Mouse (Mus musculus): ENCODE measurements around the gene Iqce. TPM values are rescaled to one million over a fixed set of nuclear protein-coding genes. Genes with fewer than 3 reads are reported as not detected.

The Iqce gene
- polyA plus RNA-seq, 1 experiment from 2014 or later, result 8.2 TPM

Other genes with a start within 250 kb of the Iqce start
- 12.2 and 17.4 TPM in 2 replicates for gene Chst12, start 196.8 kb downstream of the Iqce start, polyA plus RNA-seq (2015; fragmentation: Nextera tagmentation; extraction: Ambion mirVana)
- 1.1 TPM in 1 of 2 replicates, not detected in the other for gene Grifin, start 137.3 kb downstream of the Iqce start, polyA plus RNA-seq (2015; fragmentation: Nextera tagmentation; extraction: Ambion mirVana)
- 5.0 and 7.9 TPM in 2 replicates for gene Lfng, start 95.1 kb downstream of the Iqce start, polyA plus RNA-seq (2015; fragmentation: Nextera tagmentation; extraction: Ambion mirVana)
- 20.3 and 28.9 TPM in 2 replicates for gene Ttyh3, start 53.3 kb downstream of the Iqce start, polyA plus RNA-seq (2015; fragmentation: Nextera tagmentation; extraction: Ambion mirVana)
- gene Brat1, start 2.6 kb upstream of the Iqce start, polyA plus RNA-seq (2015; fragmentation: Nextera tagmentation; extraction: Ambion mirVana), result 12.2 and 16.9 TPM in 2 replicates
- gene Amz1, start 21.7 kb upstream of the Iqce start, polyA plus RNA-seq (2015; fragmentation: Nextera tagmentation; extraction: Ambion mirVana), result 0.72 and 1.0 TPM in 2 replicates
- gene Gna12, start 128.1 kb upstream of the Iqce start, polyA plus RNA-seq (2015; fragmentation: Nextera tagmentation; extraction: Ambion mirVana), result 37.9 and 53.4 TPM in 2 replicates